Comparison of ENCODE assay signal across 12 mouse cellular contexts in genomic region chr1:181543711-181544383, GRCm38 (mm10). TPM values are rescaled to one million over a fixed set of nuclear protein-coding genes. Genes with fewer than 3 reads are reported as not detected.
DNase-seq lines count a peak whose midpoint lies in the region; TF ChIP-seq lines count a peak whose summit lies in the region.
"Had no signal": no experiment of that assay in that cellular context is flagged by ENCODE, and none has a peak within 500 bp of the region (broad histone marks: within the 10 kb centered on the region; RNA-seq: fewer than 3 reads in every experiment).

No protein-coding gene starts in this region.

- intact Hi-C loops in gastrocnemius, adult 2 months (cut with DNase I) = loop anchor here (2.0 kb wide), 2 partner anchors 165 to 265 kb away; no protein-coding TSS in a partner anchor

- H3K27ac ChIP-seq in gastrocnemius, adult 2 months = no peak overlapping the region
- no peak overlapping the region for H3K27ac ChIP-seq in bone marrow macrophage, adult 2 months (ENCODE audit: insufficient read depth, low read depth, low read length)
- H3K27ac ChIP-seq: embryonic facial prominence, embryonic 13.5 days; hindbrain, embryonic 14.5 days; macrophage had no signal

- peak; percentile 50 for DNase-seq in gastrocnemius, adult 2 months
- DNase-seq in gastrocnemius, adult 8-10 months (ENCODE audit: low spot score in 2 of 2) = no peak
- peak; percentile 35 for DNase-seq in ovary, postnatal 36 days (ENCODE audit: low spot score)
- DNase-seq in ovary, adult 18-20 months (ENCODE audit: low spot score) = no peak
- peak; percentile 24 for DNase-seq in lung, postnatal 25 days (ENCODE audit: low spot score)
- DNase-seq in layer of hippocampus, postnatal 14 days (ENCODE audit: low spot score in 2 of 2) = no peak
- no peak for DNase-seq in layer of hippocampus, adult 18-20 months (ENCODE audit: low spot score in 2 of 2)

- no peak overlapping the region for H3K4me3 ChIP-seq in gastrocnemius, adult 2 months
- H3K4me3 ChIP-seq in bone marrow macrophage, adult 2 months (ENCODE audit: insufficient read depth, low read length) = no peak overlapping the region
- H3K4me3 ChIP-seq: embryonic facial prominence, embryonic 13.5 days had no signal

- TF ChIP-seq POLR2A in bone marrow macrophage, adult 2 months (IDR thresholded peaks at IDR 0.05; ENCODE audit: borderline replicate concordance, low read depth, low read length) = no peak

- H3K4me1 ChIP-seq in bone marrow macrophage, adult 2 months (ENCODE audit: control insufficient read depth, insufficient read depth, low read length) = peaks cover 8% of the 10 kb centered on the region

- peak; percentile 67 for TF ChIP-seq CTCF in gastrocnemius, adult 2 months (IDR thresholded peaks at IDR 0.05)
- TF ChIP-seq CTCF in bone marrow macrophage, adult 2 months (IDR thresholded peaks at IDR 0.05; ENCODE audit: low read depth, low read length) = peak; percentile 75

RNA-seq across cellular contexts. Expression of gene Dnah14, which starts 32.5 kb away (rescaled TPM):
- total RNA-seq in gastrocnemius, adult 2 months (2021) = not detected
- not detected for total RNA-seq in gastrocnemius, adult 8-10 months (2022)
- not detected in 2 replicates for polyA plus RNA-seq in bone marrow macrophage, adult 2 months (2012; ENCODE audit: insufficient read depth, insufficient read length, missing spikeins)
- under 1 TPM; 0.32 to 0.72 TPM for total RNA-seq in layer of hippocampus, postnatal 14 days (2021)
- 1 to 10 TPM in 1 of 2 experiments, under 1 TPM in 1; 0.77 to 2.3 TPM for total RNA-seq in layer of hippocampus, adult 18-20 months (2021)
- polyA plus RNA-seq: macrophage; spleen, adult 2 months had no signal

RNA-seq across cellular contexts. Expression of gene Ccdc121, which starts 32.6 kb away (rescaled TPM):
- total RNA-seq in gastrocnemius, adult 2 months (2021) = not detected
- total RNA-seq in gastrocnemius, adult 8-10 months (2022) = not detected
- polyA plus RNA-seq in bone marrow macrophage, adult 2 months (2012; ENCODE audit: insufficient read depth, insufficient read length, missing spikeins) = not detected in 2 replicates
- under 1 TPM; 0.58 to 0.69 TPM for total RNA-seq in layer of hippocampus, postnatal 14 days (2021)
- total RNA-seq in layer of hippocampus, adult 18-20 months (2021) = under 1 TPM; 0.48 to 0.77 TPM
- polyA plus RNA-seq: embryonic facial prominence, embryonic 13.5 days; macrophage; spleen, adult 2 months had no signal

Comparison
In these comparisons a context has a peak if more than half of its experiments do, and no peak if none do; other contexts are left out.
1. DNase-seq: peak in gastrocnemius, adult 2 months (single experiment), ovary, postnatal 36 days (single experiment) and lung, postnatal 25 days (single experiment); none in gastrocnemius, adult 8-10 months (0 of 2), ovary, adult 18-20 months (single experiment), layer of hippocampus, postnatal 14 days (0 of 2) and layer of hippocampus, adult 18-20 months (0 of 2).